Mouse (Mus musculus): Measurements from ENCODE around the gene Sfi1. TPM values are rescaled to one million over a fixed set of nuclear protein-coding genes. Genes with fewer than 3 reads are reported as not detected.

The Sfi1 gene
- polyA plus RNA-seq (2017; shearing (Covaris generic)), result 64.9 TPM

DNA sequence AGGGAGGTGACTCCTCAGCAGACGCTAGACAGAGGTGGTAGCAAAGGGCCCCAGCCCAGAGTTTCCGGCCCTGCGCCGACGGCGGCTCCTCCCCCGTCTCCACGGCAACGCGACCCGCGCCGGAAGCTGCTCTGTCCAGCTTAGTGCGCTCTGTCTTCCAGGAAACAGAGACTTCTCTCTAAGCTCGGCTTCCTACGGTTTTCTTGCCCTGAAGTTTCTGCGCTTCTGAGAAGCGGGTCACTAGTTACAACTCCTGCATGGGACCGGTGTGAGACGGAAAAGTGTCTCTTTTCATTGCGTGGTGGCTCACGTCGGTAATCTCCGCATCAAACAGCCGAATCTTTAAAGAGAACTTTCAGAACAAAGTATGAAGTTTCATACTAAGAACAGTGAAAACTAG lies at the start of gene Sfi1:
Sfi1 (minus strand) TSS at position 101 of the 400 bp plus-strand sequence.

DNA sequence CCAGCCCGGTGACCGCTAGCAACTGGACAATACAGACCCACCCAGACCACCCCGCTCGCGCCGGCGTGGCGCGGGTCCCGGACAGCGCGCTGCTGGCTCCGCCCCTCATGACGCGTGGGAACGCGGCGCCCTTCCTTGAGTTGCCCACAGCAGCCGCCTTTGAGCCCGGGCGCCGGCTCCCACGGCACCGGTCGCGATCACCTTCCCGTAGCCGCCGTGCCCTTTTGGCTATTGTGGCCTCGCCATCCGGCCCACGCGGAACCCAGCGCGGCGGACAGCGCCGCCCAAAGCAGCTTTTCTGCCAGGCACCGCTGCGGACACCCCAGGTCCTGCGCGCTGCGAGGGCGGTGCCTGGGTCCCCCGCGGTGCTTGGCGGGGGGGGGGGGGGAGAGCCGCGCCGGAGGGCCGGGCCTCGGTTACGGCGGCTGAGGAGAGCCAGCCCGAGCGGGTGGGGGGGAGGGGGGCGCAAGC lies 9.0 kb upstream of the Sfi1 start, which contains the start of gene Eif4enif1:
Eif4enif1 (plus strand) TSS at position 162 of the 471 bp plus-strand sequence.

Other genes with a start within 250 kb of the Sfi1 start
- 43.8 TPM for gene Eif4enif1, start 8.9 kb upstream of the Sfi1 start, polyA plus RNA-seq (2017; shearing (Covaris generic))
- 194 TPM for gene Drg1, start 73.0 kb upstream of the Sfi1 start, polyA plus RNA-seq (2017; shearing (Covaris generic))
- 18.0 TPM for gene Patz1, start 95.4 kb upstream of the Sfi1 start, polyA plus RNA-seq (2017; shearing (Covaris generic))
- gene Pik3ip1, start 136.9 kb upstream of the Sfi1 start, polyA plus RNA-seq (2017; shearing (Covaris generic)), result 121 TPM
- gene Limk2, start 215.7 kb upstream of the Sfi1 start, polyA plus RNA-seq (2017; shearing (Covaris generic)), result 116 TPM